Mouse (Mus musculus): Measurements from ENCODE around the gene Mog. TPM values are rescaled to one million over a fixed set of nuclear protein-coding genes. Genes with fewer than 3 reads are reported as not detected.

Mog gene
- polyA plus RNA-seq (2015; fragmentation: Nextera tagmentation; extraction: Ambion mirVana), result 0.13 and 0.14 TPM in 2 replicates

- Histone ChIP-seq H3K36me3 (no peaks in the 10 kb centered on the region), H3K4me1 (replicated peaks) (no peaks in the 10 kb centered on the region), H3K27ac (no peak within 1 kb of the TSS), H3K4me3 (replicated peaks) (no peak within 1 kb of the TSS), H3K4me2 (replicated peaks) (no peak within 1 kb of the TSS), H3K27me3 (replicated peaks) (no peaks in the 10 kb centered on the region), H3K9ac (no peak within 1 kb of the TSS), H3K9me3 (no peaks in the 10 kb centered on the region)
- no peak for ATAC-seq
- WGBS, result 66% methylated on average over 9 of the region's 9 CpGs
Measured at GRCm38 (mm10) chr17:37022628-37023576, at the start of gene Mog. TSS of gene Mog (minus strand) at chr17:37023398.

- Histone ChIP-seq H3K4me3 (replicated peaks) (no peak overlapping the region), H3K36me3 (peaks cover 17% of the 10 kb centered on the region; the same call in 1 of the 2 replicates), H3K27ac (no peak overlapping the region), H3K9ac (no peak overlapping the region), H3K4me2 (replicated peaks) (no peak overlapping the region), H3K9me3 (no peaks in the 10 kb centered on the region), H3K27me3 (replicated peaks) (no peaks in the 10 kb centered on the region), H3K4me1 (replicated peaks) (no peaks in the 10 kb centered on the region)
- ATAC-seq, result no peak
- WGBS, result 68% methylated on average over 11 of the region's 11 CpGs
Measured at GRCm38 (mm10) chr17:37072730-37073276, 49.6 kb upstream of the Mog start.

GRCm38 (mm10) chr17:37072080-37072729, 49.0 kb upstream of the Mog start:
- H3K9me3 ChIP-seq, result no peaks in the 10 kb centered on the region
- ATAC-seq, result no peak
- H3K27me3 ChIP-seq (replicated peaks), result no peaks in the 10 kb centered on the region
- 83% methylated on average over 12 of the region's 12 CpGs for WGBS
- no peak overlapping the region for H3K27ac ChIP-seq
- H3K9ac ChIP-seq, result no peak overlapping the region
- no peak overlapping the region for H3K4me3 ChIP-seq (replicated peaks)
- H3K4me1 ChIP-seq (replicated peaks), result no peaks in the 10 kb centered on the region
- no peak overlapping the region for H3K4me2 ChIP-seq (replicated peaks)
- peaks cover 20% of the 10 kb centered on the region; the same call in 1 of the 2 replicates for H3K36me3 ChIP-seq

GRCm38 (mm10) chr17:37070121-37070520, 46.9 kb upstream of the Mog start:
- Histone ChIP-seq H3K9me3 (no peaks in the 10 kb centered on the region), H3K36me3 (peaks cover 27% of the 10 kb centered on the region), H3K4me3 (replicated peaks) (no peak overlapping the region), H3K9ac (no peak overlapping the region), H3K4me1 (replicated peaks) (no peaks in the 10 kb centered on the region), H3K4me2 (replicated peaks) (no peak overlapping the region), H3K27ac (no peak overlapping the region), H3K27me3 (replicated peaks) (no peaks in the 10 kb centered on the region)
- ATAC-seq, result no peak
- 82% methylated on average over 8 of the region's 8 CpGs for WGBS

- H3K36me3 ChIP-seq, result peaks cover 25% of the 10 kb centered on the region
- no peak overlapping the region for H3K4me2 ChIP-seq (replicated peaks)
- H3K4me1 ChIP-seq (replicated peaks), result no peaks in the 10 kb centered on the region
- H3K9me3 ChIP-seq, result no peaks in the 10 kb centered on the region
- no peak overlapping the region for H3K4me3 ChIP-seq (replicated peaks)
- no peak overlapping the region for H3K9ac ChIP-seq
- H3K27ac ChIP-seq, result no peak overlapping the region
- no peak for ATAC-seq
- 83% methylated on average over 1 of the region's 1 CpGs for WGBS
- H3K27me3 ChIP-seq (replicated peaks), result no peaks in the 10 kb centered on the region
Measured at GRCm38 (mm10) chr17:37067861-37068260, 44.7 kb upstream of the Mog start.

GRCm38 (mm10) chr17:37065993-37066392, 42.8 kb upstream of the Mog start:
- WGBS, result 96% methylated on average over 2 of the region's 2 CpGs
- no peak overlapping the region for H3K9ac ChIP-seq
- no peak overlapping the region for H3K4me2 ChIP-seq (replicated peaks)
- H3K9me3 ChIP-seq, result no peaks in the 10 kb centered on the region
- H3K36me3 ChIP-seq, result peaks cover 25% of the 10 kb centered on the region
- H3K4me1 ChIP-seq (replicated peaks), result no peaks in the 10 kb centered on the region
- no peak overlapping the region for H3K4me3 ChIP-seq (replicated peaks)
- no peak overlapping the region for H3K27ac ChIP-seq
- no peaks in the 10 kb centered on the region for H3K27me3 ChIP-seq (replicated peaks)
- ATAC-seq, result no peak

GRCm38 (mm10) chr17:37063686-37064495, 40.7 kb upstream of the Mog start:
- H3K4me1 ChIP-seq (replicated peaks), result no peaks in the 10 kb centered on the region
- no peak for ATAC-seq
- H3K27ac ChIP-seq, result no peak overlapping the region
- H3K27me3 ChIP-seq (replicated peaks), result no peaks in the 10 kb centered on the region
- H3K9me3 ChIP-seq, result no peaks in the 10 kb centered on the region
- H3K4me2 ChIP-seq (replicated peaks), result no peak overlapping the region
- H3K4me3 ChIP-seq (replicated peaks), result no peak overlapping the region
- WGBS, result 89% methylated on average over 11 of the region's 11 CpGs
- peaks cover 19% of the 10 kb centered on the region for H3K36me3 ChIP-seq
- no peak overlapping the region for H3K9ac ChIP-seq

GRCm38 (mm10) chr17:37063063-37063462, 39.9 kb upstream of the Mog start:
- Histone ChIP-seq H3K36me3 (peaks cover 18% of the 10 kb centered on the region), H3K27me3 (replicated peaks) (no peaks in the 10 kb centered on the region), H3K27ac (no peak overlapping the region), H3K4me3 (replicated peaks) (no peak overlapping the region), H3K4me1 (replicated peaks) (no peaks in the 10 kb centered on the region), H3K9me3 (no peaks in the 10 kb centered on the region), H3K4me2 (replicated peaks) (no peak overlapping the region), H3K9ac (no peak overlapping the region)
- ATAC-seq, result no peak
- WGBS, result 79% methylated on average over 10 of the region's 10 CpGs

GRCm38 (mm10) chr17:37062101-37062641, 39.0 kb upstream of the Mog start:
- ATAC-seq, result no peak
- Histone ChIP-seq H3K27me3 (replicated peaks) (no peaks in the 10 kb centered on the region), H3K9ac (no peak overlapping the region), H3K4me2 (replicated peaks) (no peak overlapping the region), H3K4me3 (replicated peaks) (no peak overlapping the region), H3K9me3 (no peaks in the 10 kb centered on the region), H3K27ac (no peak overlapping the region), H3K4me1 (replicated peaks) (no peaks in the 10 kb centered on the region), H3K36me3 (peaks cover 11% of the 10 kb centered on the region)
- 77% methylated on average over 10 of the region's 10 CpGs for WGBS

- Histone ChIP-seq H3K9me3 (no peaks in the 10 kb centered on the region), H3K9ac (no peak overlapping the region), H3K4me2 (replicated peaks) (no peak overlapping the region), H3K4me1 (replicated peaks) (no peaks in the 10 kb centered on the region), H3K4me3 (replicated peaks) (no peak overlapping the region), H3K27ac (no peak overlapping the region), H3K27me3 (replicated peaks) (no peaks in the 10 kb centered on the region), H3K36me3 (peaks cover 11% of the 10 kb centered on the region)
- no peak for ATAC-seq
- 92% methylated on average over 3 of the region's 3 CpGs for WGBS
Measured at GRCm38 (mm10) chr17:37061435-37061834, 38.2 kb upstream of the Mog start.

- no peak overlapping the region for H3K4me2 ChIP-seq (replicated peaks)
Measured at GRCm38 (mm10) chr17:37056957-37057356, 33.8 kb upstream of the Mog start.

More at GRCm38 (mm10) chr17:37056957-37057356, 33.8 kb upstream of the Mog start:
- no peak for ATAC-seq
- Histone ChIP-seq H3K4me1 (replicated peaks) (no peaks in the 10 kb centered on the region), H3K27ac (no peak overlapping the region), H3K36me3 (0 out of 2 replicates have a peak, but pooled peaks cover 5% of the 10 kb centered on the region), H3K9ac (no peak overlapping the region), H3K27me3 (replicated peaks) (no peaks in the 10 kb centered on the region), H3K9me3 (no peaks in the 10 kb centered on the region), H3K4me3 (replicated peaks) (no peak overlapping the region)
- 83% methylated on average over 6 of the region's 6 CpGs for WGBS

Measured in intestine, embryonic 15.5 days (tissue).